14 mouse cellular contexts compared by ENCODE assay signal in genomic region chr15:5537432-5537831, GRCm38 (mm10).
"Had no signal": no experiment of that assay in that cellular context is flagged by ENCODE, and none has a peak within 500 bp of the region (broad histone marks: within the 10 kb centered on the region; RNA-seq: fewer than 3 reads in every experiment).

No protein-coding gene starts in this region.

- H3K27me3 ChIP-seq: limb, embryonic 15.5 days; liver, embryonic 12.5 days; megakaryocyte, embryonic 14.5 days; midbrain, embryonic 15.5 days; stomach, embryonic 15.5 days had no signal

- H3K36me3 ChIP-seq: limb, embryonic 15.5 days; liver, embryonic 12.5 days; midbrain, embryonic 15.5 days; stomach, embryonic 15.5 days had no signal

- ATAC-seq: liver, embryonic 12.5 days; midbrain, embryonic 15.5 days had no signal

- DNase-seq: kidney, adult 11 months; layer of hippocampus, adult 9-11 months; layer of hippocampus, postnatal 36 days; lung, embryonic 14.5 days; lung, postnatal 10 days; lung, postnatal 4 days; right cerebral cortex, postnatal 14 days; thymus, postnatal 4 days had no signal

- H3K4me3 ChIP-seq: limb, embryonic 15.5 days; liver, embryonic 12.5 days; megakaryocyte, embryonic 14.5 days; midbrain, embryonic 15.5 days; stomach, embryonic 15.5 days had no signal

- H3K9ac ChIP-seq: limb, embryonic 15.5 days; liver, embryonic 12.5 days; lung, embryonic 14.5 days; midbrain, embryonic 15.5 days; stomach, embryonic 15.5 days had no signal

- H3K4me1 ChIP-seq: limb, embryonic 15.5 days; liver, embryonic 12.5 days; megakaryocyte, embryonic 14.5 days; midbrain, embryonic 15.5 days; stomach, embryonic 15.5 days had no signal

- H3K4me2 ChIP-seq: limb, embryonic 15.5 days; liver, embryonic 12.5 days; lung, embryonic 14.5 days; midbrain, embryonic 11.5 days; midbrain, embryonic 15.5 days; stomach, embryonic 15.5 days had no signal

- H3K9me3 ChIP-seq: limb, embryonic 15.5 days; liver, embryonic 12.5 days; megakaryocyte, embryonic 14.5 days; midbrain, embryonic 15.5 days; stomach, embryonic 15.5 days had no signal

- H3K27ac ChIP-seq: limb, embryonic 15.5 days; liver, embryonic 12.5 days; midbrain, embryonic 15.5 days; stomach, embryonic 15.5 days had no signal
